Mouse (Mus musculus) cerebellum, adult 11-12 months (tissue): ENCODE measurements around the gene Ap5z1.
A peak's percentile ranks its signal among the peaks of the same experiment; 100 is the strongest.

Experiments
- DNase-seq: peaks from one replicate; pipeline ENCODE4 v3.0.0; 2022

The Ap5z1 gene

DNA sequence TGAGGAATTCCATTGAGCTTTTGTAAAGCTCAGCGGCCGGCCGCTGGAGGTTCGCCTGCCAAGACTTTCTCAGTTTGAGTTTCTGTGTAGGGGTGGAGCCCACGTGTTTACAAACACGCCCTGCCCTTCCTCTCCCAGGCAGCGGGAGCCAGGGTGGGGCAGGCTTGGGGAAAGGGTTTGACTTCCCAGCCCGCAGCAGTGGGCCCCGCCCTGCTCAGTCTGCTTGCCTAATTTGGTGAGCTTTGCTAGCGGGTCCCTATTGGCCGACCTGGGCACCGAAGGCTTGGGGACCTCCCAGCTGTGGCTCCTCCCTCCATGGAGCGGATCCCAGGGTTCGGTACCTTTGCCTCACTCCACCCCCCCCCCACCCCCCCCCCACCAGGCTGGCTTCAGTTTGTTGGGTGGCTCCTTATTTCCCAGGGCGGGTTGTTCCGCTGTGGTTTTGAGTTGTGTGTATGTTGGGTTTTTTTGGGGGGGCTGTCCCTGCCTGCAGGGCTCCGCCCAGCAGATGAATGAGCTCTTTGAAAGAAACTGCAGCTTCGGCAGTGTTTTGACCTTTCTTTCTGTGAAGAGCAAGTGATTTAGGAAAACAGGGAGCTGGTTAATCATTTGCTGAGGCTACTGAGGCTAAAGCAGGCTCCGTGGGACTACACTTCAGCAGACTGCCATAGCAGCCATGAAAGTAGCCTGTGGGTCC is 23.1 kb upstream of the Ap5z1 start:
- DNase-seq: peak; percentile 48

GRCm38 (mm10) chr5:142441332-142442044 is 22.3 kb upstream of the Ap5z1 start:
- no peak for DNase-seq

GRCm38 (mm10) chr5:142442045-142442440 is 21.7 kb upstream of the Ap5z1 start:
- no peak for DNase-seq

DNA sequence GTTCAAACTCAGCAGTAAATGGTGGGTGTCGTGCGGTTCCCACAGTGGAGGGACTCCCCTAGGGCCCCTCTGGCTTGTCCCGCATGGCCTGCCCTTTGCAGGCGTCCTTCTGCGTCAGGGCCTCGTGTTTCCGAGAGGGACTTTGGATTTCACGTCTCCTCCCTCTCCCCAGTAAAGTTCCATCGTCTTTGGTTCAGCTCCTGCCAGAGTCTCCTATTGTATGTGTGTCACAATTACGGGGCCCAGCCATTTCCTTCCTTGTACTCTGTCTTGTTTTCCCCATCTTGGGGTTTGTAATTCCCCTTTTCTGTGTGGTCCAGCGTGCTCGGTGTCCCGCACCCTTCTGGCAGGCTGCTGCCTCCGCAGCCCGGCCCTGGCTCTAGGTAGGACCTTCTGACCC is 20.2 kb upstream of the Ap5z1 start:
- no peak for DNase-seq

- DNase-seq: no peak
These were observed 19.8 kb upstream of the Ap5z1 start for GRCm38 (mm10) chr5:142443994-142444393.

DNA sequence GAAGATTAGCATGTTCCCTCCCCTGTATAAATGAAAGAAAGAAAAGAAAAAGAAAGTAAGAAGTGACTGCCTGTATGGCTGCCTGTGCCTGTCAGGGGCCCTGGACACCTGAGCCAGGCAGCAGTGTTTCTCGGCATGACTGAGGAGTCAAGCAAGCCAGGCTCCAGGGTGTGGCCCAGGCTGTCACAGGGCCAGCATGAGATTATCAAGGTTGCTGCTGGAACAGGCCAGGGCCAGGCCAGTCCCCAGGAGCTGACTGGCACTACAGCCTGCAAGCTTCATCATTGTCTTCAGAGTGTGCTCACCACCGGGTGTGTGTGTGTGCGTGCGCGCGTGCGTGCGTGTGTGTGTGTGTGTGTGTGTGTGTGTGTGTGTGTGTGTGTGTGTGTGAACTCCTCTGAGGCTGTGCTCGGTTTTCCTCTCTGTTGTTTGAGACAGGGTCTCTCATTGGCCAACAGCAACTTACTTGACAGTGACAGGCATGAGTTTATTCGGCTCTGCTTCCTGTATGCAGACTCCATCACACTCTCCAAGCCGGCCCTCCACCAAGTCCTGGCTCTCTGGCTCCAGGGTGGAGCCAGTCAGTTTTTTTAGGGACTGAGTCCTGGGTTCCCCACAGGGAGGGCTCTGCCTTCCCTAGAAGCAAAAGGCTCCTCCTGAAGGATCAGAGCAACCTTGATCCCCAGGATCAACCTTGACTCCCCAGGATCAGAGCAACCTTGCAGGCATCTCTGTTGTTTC is 18.8 kb upstream of the Ap5z1 start:
- DNase-seq: no peak

DNA sequence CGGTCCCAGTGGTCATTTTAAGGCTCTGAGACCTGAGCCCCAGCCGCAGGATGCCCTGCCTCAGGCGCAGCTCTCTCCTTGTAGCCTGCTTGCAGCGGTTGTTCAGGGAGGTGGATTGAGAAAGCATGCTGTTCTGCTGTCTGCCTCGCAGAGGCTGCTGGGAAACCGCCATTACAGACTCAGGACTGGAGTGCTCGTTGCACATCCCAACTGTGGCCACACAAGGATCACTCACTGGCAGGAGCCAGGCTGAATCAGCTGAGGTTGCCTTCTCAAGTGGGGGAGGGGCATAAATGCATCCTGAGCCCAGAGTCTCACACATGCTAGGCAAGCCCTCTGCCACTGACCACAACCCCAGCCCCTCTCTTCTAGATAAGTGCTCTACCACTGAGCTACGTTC is 18.0 kb upstream of the Ap5z1 start:
- no peak for DNase-seq

GRCm38 (mm10) chr5:142448076-142448475 is 15.7 kb upstream of the Ap5z1 start:
- DNase-seq: peak; percentile 73

DNA sequence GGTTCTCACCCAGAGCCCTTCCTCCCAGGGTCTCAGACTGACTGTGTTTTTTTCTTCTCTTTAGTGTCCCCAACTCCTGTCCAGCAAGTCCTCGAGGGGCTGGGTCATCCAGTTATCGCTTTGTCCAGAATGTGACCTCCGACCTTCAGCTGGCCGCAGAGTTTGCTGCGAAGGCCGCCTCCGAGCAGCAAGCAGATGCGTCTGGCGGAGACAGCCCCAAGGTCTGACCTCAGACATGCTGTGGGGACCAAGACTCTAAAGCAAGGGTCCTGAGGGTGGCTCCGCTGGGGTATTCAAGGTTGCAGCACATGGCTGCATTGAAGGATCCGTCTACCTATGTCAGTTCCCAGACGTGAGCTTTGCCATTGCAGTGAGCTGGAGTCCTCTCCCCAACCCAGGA is 15.1 kb upstream of the Ap5z1 start:
- no peak for DNase-seq

GRCm38 (mm10) chr5:142450846-142451245 is 12.9 kb upstream of the Ap5z1 start:
- DNase-seq: no peak

DNA sequence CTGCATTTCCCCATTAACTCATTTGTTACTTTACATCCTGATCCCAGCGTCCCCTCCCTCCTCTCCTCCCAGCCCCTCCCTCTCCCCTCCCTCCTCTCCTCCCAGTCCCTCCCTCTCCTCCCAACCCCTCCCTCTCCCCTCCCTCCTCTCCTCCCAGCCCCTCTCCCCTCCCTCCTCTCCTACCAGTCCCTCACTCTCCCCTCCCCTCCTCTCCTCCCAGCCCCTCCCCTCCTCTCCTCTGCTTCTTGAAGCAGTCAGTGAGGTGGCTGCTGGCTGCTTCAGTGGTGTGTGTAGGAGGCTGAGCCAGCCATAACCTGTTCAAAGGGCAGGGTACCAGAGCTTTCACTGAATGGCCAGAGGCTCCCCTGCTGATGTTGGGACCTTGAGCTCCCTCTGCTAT is 12.0 kb upstream of the Ap5z1 start:
- DNase-seq: no peak

- DNase-seq: no peak
These were observed 10.0 kb upstream of the Ap5z1 start for GRCm38 (mm10) chr5:142453742-142454141.

- DNase-seq: no peak
These were observed 7.4 kb upstream of the Ap5z1 start for GRCm38 (mm10) chr5:142456318-142456717.

GRCm38 (mm10) chr5:142457345-142457744 is 6.4 kb upstream of the Ap5z1 start:
- DNase-seq: no peak

DNA sequence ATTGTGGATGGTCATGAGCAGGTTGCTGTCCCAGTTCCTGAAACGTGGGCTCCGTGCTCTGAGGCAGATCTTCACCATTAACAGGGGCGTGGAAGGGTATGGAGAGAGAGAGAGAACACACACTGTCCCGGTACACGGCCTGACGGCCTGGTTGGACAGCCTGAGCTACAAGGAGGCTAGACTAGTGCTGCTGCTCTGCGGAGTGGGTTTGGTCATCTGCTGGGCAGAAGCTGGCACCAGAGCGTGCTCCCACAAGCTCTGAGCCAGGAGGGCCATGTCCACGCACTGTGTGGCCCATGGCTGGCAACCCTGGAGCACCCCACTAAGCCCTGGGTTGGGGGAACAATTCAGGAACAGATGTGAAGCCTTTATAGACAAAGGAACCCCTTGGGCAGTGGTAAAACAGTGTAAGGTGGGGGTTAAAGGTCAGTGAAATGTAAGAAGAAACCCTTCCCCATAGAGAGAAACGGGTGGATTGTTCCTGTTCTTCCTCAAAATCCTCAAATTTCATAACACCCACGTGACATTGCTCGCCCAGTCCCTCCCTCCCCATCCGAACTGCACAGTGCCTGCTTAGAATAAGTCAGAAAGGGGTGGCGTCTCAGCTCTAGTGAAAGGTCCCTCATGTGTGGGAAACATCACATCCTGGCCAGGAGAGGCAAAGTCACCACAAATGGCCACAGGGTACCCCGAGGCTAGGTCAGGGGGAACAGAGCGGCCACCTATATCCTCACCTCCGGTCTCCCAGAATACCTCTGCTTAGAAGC is 4.8 kb upstream of the Ap5z1 start:
- no peak for DNase-seq

DNA sequence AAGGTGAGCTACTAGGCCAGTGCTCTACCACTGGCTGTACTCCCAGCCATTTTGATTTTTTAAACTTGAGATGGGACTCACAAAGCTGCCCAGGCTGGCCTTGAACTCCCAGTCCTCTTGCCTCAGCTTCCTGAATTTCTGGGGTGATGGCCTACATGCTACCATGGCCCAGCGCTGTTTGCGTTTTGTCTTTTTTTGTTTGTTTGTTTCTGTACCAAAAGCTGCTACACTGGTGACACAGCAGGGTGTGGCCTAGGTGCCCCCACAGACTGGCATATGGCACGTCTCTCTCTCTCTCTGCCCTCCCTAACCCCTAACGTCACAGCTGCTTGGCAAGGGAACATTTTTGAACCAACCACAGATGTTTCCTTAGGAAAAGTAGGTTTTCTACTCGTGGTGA is 3.9 kb upstream of the Ap5z1 start:
- DNase-seq: no peak

DNA sequence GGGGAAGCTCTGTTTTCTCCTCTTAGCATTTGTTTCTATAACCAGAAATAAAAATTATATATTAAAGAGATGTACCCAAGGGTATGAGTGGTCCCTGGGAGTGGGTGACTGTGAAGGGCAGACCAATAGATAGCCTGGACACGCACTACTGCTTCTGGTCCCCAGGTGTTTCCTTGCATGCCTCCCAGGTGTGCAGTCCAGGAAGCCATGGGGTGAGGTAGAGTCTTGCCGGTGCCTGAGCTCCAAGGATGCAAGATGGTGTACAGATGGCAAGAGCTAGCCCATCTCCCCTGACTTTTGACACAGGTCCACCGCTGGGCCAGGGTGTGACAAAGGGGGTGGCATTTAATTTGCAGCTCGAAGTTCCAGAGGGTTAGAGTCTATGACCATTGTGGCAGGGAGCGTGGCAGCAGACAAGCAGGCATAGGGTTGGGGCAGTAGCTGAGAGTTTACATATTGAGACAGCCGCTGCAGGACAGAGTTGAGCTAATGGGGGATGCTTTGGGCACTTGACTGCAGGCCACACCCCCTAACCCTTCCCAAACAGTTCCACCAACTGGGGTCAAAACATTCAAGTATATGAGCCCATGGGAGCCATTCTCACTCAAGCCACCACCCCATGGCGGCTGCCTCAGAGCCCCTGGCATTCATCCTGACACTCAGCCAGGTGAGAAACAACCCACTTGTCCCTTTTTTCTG is 1.7 kb upstream of the Ap5z1 start:
- DNase-seq: peak; percentile 63

GRCm38 (mm10) chr5:142462641-142462948 is 1.1 kb upstream of the Ap5z1 start:
- DNase-seq: no peak

DNA sequence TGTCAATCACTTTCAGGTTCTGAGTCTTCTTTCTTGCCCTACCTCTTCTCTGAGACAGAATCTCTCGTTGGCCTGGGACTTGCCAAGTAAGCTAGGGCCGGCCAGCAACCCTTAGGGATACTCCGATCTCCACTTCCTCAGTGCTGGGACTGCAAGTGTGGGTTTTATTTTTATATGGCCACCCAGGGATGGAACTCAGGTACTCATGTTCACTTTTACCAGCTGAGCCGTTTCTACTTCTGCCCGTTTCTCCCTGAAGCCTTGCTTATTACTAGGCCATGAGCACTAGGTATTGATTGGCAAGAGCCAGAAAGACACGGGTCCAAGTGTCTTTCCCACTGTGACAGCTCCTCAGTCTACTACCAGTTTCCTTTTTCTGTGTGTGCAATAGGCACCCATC is 733 bp upstream of the Ap5z1 start:
- DNase-seq: peak; percentile 39

- no peak for DNase-seq
These were observed 4.6 kb downstream of the Ap5z1 start for GRCm38 (mm10) chr5:142468375-142468774.

DNA sequence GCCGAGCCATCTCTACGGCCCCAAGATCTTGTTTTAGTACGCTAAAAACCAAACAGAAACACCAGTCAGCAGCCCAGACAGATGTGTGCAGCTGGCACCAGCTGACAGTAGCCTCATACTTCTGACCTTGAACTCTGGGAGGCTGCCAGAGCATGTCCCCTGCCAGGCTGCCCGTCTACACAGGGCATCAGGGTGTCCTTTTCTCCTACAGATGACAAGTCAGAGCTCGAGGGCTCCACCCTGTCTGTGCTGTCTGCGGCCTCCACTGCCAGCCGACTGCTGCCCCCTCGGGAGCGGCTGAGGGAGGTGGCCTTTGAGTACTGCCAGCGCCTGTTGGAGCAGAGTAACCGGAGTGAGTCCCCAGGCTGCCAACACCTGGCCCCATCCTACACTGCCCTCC is 6.1 kb downstream of the Ap5z1 start:
- no peak for DNase-seq

DNA sequence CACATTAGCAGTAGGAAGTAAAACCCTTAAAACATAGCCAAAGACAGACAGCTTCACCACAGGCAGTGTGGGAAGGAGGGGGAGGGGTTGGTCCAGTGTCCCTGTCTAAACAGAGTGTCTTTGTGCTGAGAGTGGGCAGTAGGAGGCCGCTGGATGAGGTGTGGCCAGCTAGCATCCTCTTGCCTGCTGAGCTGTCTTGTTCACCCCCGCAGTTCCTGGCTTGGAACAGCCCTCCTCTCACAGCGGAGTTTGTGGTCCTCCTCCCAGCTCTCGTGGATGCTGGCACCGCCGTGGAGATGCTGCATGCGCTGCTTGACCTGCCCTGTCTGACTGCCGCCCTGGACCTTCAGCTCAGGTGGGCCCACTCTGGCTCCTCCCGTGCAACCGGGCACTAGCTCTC is 10.0 kb downstream of the Ap5z1 start:
- no peak for DNase-seq

DNA sequence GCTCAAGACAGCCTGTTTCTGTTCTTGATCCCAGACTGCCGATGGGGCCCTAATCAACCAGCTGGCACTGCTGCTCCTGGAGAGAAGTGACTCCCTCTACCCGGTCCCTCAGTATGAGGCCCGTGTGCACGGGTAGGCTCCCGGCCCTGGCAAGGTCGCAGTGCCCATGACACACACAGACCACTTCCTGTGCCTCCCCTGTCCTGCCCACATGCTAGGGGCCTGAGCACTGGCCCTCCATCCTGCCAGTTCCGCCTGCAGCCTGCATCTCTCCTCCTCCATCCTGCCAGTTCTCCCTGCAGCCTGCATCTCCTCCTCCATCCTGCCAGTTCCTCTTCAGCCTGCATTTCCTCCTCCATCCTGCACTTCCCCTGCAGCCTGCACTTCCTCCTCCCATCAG is 11.9 kb downstream of the Ap5z1 start:
- no peak for DNase-seq
